Mouse (Mus musculus) spleen, adult 2 months (tissue): ENCODE measurements at regions not wholly inside any gene's neighbourhood (a gene's known extent, or its start where the extent isn't known, plus 50 kb on each side); places are given as distances from the start of the nearest gene placed in this dataset.

Experiments
- DNase-seq, 2 experiments: peaks; one replicate each; pipeline versions ENCODE4 v3.0.0 to v3.0.0-alpha.2; 2012 to 2021; ENCODE audit warnings: low spot score in 2 of 2, low read depth in 1 of 2
- H3K27ac ChIP-seq: fragments of 200-500 bp; 2 replicates; pipeline ENCODE4 v1.5.1; 2012; ENCODE audit warnings: low read length, inconsistent platforms; ENCODE audit not compliant: insufficient read depth
- H3K27me3 ChIP-seq: fragments of 200-500 bp; 2 replicates; pipeline ENCODE4 v1.6.1; 2012; ENCODE audit warnings: mild to moderate bottlenecking, moderate library complexity, low read length, inconsistent platforms; ENCODE audit not compliant: control insufficient read depth, insufficient read depth
- H3K36me3 ChIP-seq: fragments of 200-500 bp; 2 replicates; pipeline ENCODE4 v1.6.1; 2012; ENCODE audit warnings: mild to moderate bottlenecking, low read length, inconsistent platforms; ENCODE audit not compliant: control insufficient read depth, insufficient read depth
- H3K4me1 ChIP-seq: fragments of 200-500 bp; 2 replicates; pipeline ENCODE4 v1.6.1; 2011; ENCODE audit warnings: inconsistent platforms; ENCODE audit not compliant: control insufficient read depth, insufficient read depth, insufficient read length
- H3K4me3 ChIP-seq: fragments of 200-500 bp; 2 replicates; pipeline ENCODE4 v1.5.1; 2011; ENCODE audit warnings: mild to moderate bottlenecking, inconsistent platforms; ENCODE audit not compliant: insufficient read depth, insufficient read length; ENCODE audit errors: extremely low read depth
- CTCF ChIP-seq: fragments of 200-500 bp; IDR thresholded peaks from 2 replicates; pipeline ENCODE4 v1.5.1; 2011; ENCODE audit warnings: mild to moderate bottlenecking, inconsistent platforms; ENCODE audit not compliant: insufficient read depth, insufficient read length, insufficient replicate concordance; ENCODE audit errors: extremely low read depth
- POLR2A ChIP-seq: fragments of 200-500 bp; IDR thresholded peaks from 2 replicates; pipeline ENCODE4 v1.6.1; 2011; ENCODE audit warnings: low read depth, low read length, inconsistent platforms
- WGBS: fragments of 180-500 bp; shearing (Covaris S2); methylation state at CpG from one replicate; pipeline ENCODE4 v1.1.7; 2018; 5-methylcytosine and 5-hydroxymethylcytosine counted together

GRCm38 (mm10) chr17:10040375-10040774 is 279.3 kb downstream of the Qk start:
- no peak for TF ChIP-seq POLR2A
- TF ChIP-seq CTCF: no peak
- Histone ChIP-seq H3K4me3 (no peak overlapping the region), H3K27me3 (no peaks in the 10 kb centered on the region), H3K27ac (no peak overlapping the region), H3K36me3 (no peaks in the 10 kb centered on the region), H3K4me1 (no peaks in the 10 kb centered on the region; the same call in 1 of the 2 replicates)
- DNase-seq: no peak
- WGBS: 51% methylated on average over 4 of the region's 4 CpGs

GRCm38 (mm10) chr17:10037799-10038445 is 281.7 kb downstream of the Qk start:
- 80% methylated on average over 14 of the region's 14 CpGs for WGBS
- DNase-seq: no peak
- Histone ChIP-seq H3K36me3 (no peaks in the 10 kb centered on the region), H3K4me3 (no peak overlapping the region), H3K4me1 (no peaks in the 10 kb centered on the region; the same call in 1 of the 2 replicates), H3K27ac (no peak overlapping the region), H3K27me3 (no peaks in the 10 kb centered on the region)
- TF ChIP-seq POLR2A (no peak), CTCF (no peak)

- no peak for TF ChIP-seq POLR2A
- no peak for TF ChIP-seq CTCF
- Histone ChIP-seq H3K4me3 (no peak overlapping the region), H3K4me1 (no peaks in the 10 kb centered on the region), H3K27ac (no peak overlapping the region), H3K36me3 (no peaks in the 10 kb centered on the region), H3K27me3 (no peaks in the 10 kb centered on the region)
- DNase-seq: no peak
- WGBS: 46% methylated on average over 4 of the region's 4 CpGs
Measured at GRCm38 (mm10) chr17:10033510-10033909, 286.1 kb downstream of the Qk start.

- Histone ChIP-seq H3K4me3 (no peak overlapping the region), H3K27ac (no peak overlapping the region), H3K36me3 (no peaks in the 10 kb centered on the region), H3K4me1 (no peaks in the 10 kb centered on the region), H3K27me3 (no peaks in the 10 kb centered on the region)
- 88% methylated on average over 3 of the region's 3 CpGs for WGBS
- DNase-seq: no peak
- no peak for TF ChIP-seq CTCF
- no peak for TF ChIP-seq POLR2A
Measured at GRCm38 (mm10) chr17:10031033-10031432, 288.6 kb downstream of the Qk start.

GRCm38 (mm10) chr17:10026770-10027169 is 292.9 kb downstream of the Qk start:
- Histone ChIP-seq H3K4me1 (no peaks in the 10 kb centered on the region), H3K4me3 (no peak overlapping the region), H3K27ac (no peak overlapping the region), H3K36me3 (no peaks in the 10 kb centered on the region), H3K27me3 (no peaks in the 10 kb centered on the region)
- DNase-seq: no peak
- TF ChIP-seq CTCF: no peak
- TF ChIP-seq POLR2A: no peak

- Histone ChIP-seq H3K4me1 (no peaks in the 10 kb centered on the region), H3K27me3 (no peaks in the 10 kb centered on the region), H3K27ac (no peak overlapping the region), H3K4me3 (no peak overlapping the region), H3K36me3 (no peaks in the 10 kb centered on the region)
- DNase-seq: no peak
- 88% methylated on average over 5 of the region's 5 CpGs for WGBS
- TF ChIP-seq POLR2A: no peak
Measured at GRCm38 (mm10) chr17:10025212-10025611, 294.4 kb downstream of the Qk start.

- TF ChIP-seq POLR2A (no peak), CTCF (no peak)
- Histone ChIP-seq H3K4me1 (no peaks in the 10 kb centered on the region), H3K27me3 (no peaks in the 10 kb centered on the region), H3K4me3 (no peak overlapping the region), H3K36me3 (no peaks in the 10 kb centered on the region), H3K27ac (no peak overlapping the region)
- no peak for DNase-seq
Measured at GRCm38 (mm10) chr17:10024323-10024722, 295.3 kb downstream of the Qk start.
